Comparison of ENCODE assay signal across 9 mouse cellular contexts in genomic region chr6:88416130-88416758, GRCm38 (mm10). TPM values are rescaled to one million over a fixed set of nuclear protein-coding genes. Genes with fewer than 3 reads are reported as not detected.
A peak's percentile ranks its signal among the peaks of the same experiment; 100 is the strongest.
DNase-seq lines count a peak whose midpoint lies in the region.
"Had no signal": no experiment of that assay in that cellular context is flagged by ENCODE, and none has a peak within 500 bp of the region (broad histone marks: within the 10 kb centered on the region; RNA-seq: fewer than 3 reads in every experiment).

No protein-coding gene starts in this region.

- DNase-seq in embryo, embryonic 11 days: peak; percentile 25
- DNase-seq in embryo, embryonic 10.5 days (ENCODE audit: low spot score): no peak
- DNase-seq in WW6 (ENCODE audit: low read depth, low spot score): peak; percentile 5
- peak; percentile 69 for DNase-seq in forelimb bud, embryonic 11.5 days (ENCODE audit: low read depth, low spot score)
- peak; percentile 70 to 80 for DNase-seq in kidney, postnatal 4 days
- no peak for DNase-seq in c-Kit-positive CD71-positive TER-119-positive erythroid progenitor cells, embryonic 14.5 days (ENCODE audit: low spot score)
- no peak for DNase-seq in left cerebral cortex, adult 11 months (ENCODE audit: low spot score)
- no peak for DNase-seq in layer of hippocampus, adult 8-10 months (ENCODE audit: low spot score in 2 of 2)
- DNase-seq: adrenal gland, postnatal 25 days had no signal

RNA-seq across cellular contexts. Expression of gene Eefsec, which starts 30.1 kb away (rescaled TPM):
- 10 to 100 TPM; 21.4 to 28.7 (median 24.2) TPM for total RNA-seq in layer of hippocampus, adult 8-10 months (2022)

RNA-seq across cellular contexts. Expression of gene Ruvbl1, which starts 49.0 kb away (rescaled TPM):
- total RNA-seq in layer of hippocampus, adult 8-10 months (2022): 10 to 100 TPM; 36.8 to 40.2 (median 39.1) TPM

Comparison
In these comparisons a context has a peak if more than half of its experiments do, and no peak if none do; other contexts are left out.
1. DNase-seq: peak in embryo, embryonic 11 days (single experiment), WW6 (single experiment), forelimb bud, embryonic 11.5 days (single experiment) and kidney, postnatal 4 days (2 of 2); none in embryo, embryonic 10.5 days (single experiment), c-Kit-positive CD71-positive TER-119-positive erythroid progenitor cells, embryonic 14.5 days (single experiment), left cerebral cortex, adult 11 months (single experiment) and layer of hippocampus, adult 8-10 months (0 of 2).